Mouse (Mus musculus): ENCODE measurements around the gene Vip.

DNA sequence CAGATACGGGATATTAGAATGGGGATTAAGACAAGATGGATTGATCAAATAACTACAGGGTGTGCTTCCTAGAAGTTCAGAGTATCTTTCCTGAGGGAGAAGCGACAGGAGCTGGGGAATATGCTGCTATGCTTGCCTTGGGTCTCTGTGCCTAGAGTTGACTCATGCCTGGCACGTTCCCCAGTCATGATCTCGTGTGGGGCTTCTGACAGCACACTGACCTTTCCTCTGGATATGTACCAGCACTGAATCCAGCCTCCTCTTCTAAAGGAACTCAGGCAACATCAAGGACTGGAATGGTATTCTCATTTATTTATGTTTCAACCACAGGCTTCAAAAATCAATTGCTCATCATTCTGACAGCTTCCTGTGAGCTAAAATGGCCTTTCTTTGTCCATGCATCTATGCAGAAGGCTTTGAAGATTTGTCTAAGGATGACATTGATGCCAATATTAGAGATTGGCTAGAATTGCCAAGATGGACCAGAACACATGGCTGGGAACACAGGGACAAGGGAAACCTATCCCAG lies 5.3 kb upstream of the Vip start:
- TF ChIP-seq CTCF (IDR thresholded peaks at IDR 0.05; ENCODE audit: control insufficient read depth, insufficient read depth, low read length) (no peak), POLR2A (IDR thresholded peaks at IDR 0.05; ENCODE audit: borderline replicate concordance, control insufficient read depth, low read depth, low read length) (no peak)

All from bone marrow, adult 2 months (tissue).